Mouse (Mus musculus): ENCODE data around the gene Clk3.

GRCm38 (mm10) chr9:57747067-57747466 lies 18.6 kb downstream of the Clk3 start:
- TF ChIP-seq CTCF (IDR thresholded peaks at IDR 0.05) (no peak), EP300 (IDR thresholded peaks at IDR 0.05) (no peak)

All from lung, postnatal 0 days (tissue).